In the genomic region with DNA sequence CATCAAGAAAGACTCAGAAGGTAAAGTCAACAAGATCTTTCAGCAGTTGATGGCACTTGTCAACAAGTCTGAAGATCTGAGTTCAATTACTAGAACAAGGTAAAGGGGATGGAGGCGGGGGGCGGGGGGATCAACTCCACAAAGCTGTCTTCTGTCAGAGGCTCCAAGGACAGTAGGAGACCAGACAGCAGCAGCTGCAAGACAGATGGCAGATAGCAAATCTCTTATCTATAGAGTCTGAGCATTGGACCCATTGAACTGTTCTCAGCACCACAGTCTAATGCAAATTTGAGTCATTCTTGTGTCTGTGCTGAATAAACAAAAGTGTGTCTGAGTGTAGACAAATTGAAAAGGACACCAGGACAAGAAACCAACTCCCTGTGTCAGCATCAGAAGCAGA, we compare ENCODE assay signal across 24 mouse cellular contexts.
DNase-seq lines count a peak whose midpoint lies in the region; ATAC-seq and TF ChIP-seq lines count a peak whose summit lies in the region.
"Had no signal": no experiment of that assay in that cellular context is flagged by ENCODE, and none has a peak within 500 bp of the region (broad histone marks: within the 10 kb centered on the region; RNA-seq: fewer than 3 reads in every experiment).

No protein-coding gene starts in this region.

- in situ Hi-C loops in ES-E14 (cut with MboI; ENCODE audit: low sequenced_read_pairs in 2 of 2, unreplicated experiment in 2 of 2), result no loop called here

- DNase-seq in heart, adult 11 months, result peak; percentile 18
- DNase-seq in ES-E14 (ENCODE audit: low read depth, low spot score) (peak; percentile 17), WW6 (ENCODE audit: low read depth, low spot score) (peak; percentile 18)
- DNase-seq in kidney, adult 8-10 months, result no peak
- no peak for DNase-seq in heart, adult 18-20 months
- DNase-seq in hindbrain, postnatal 0 days (ENCODE audit: low spot score), result no peak
- DNase-seq: adrenal gland, adult 8-10 months; adrenal gland, postnatal 14 days; adrenal gland, postnatal 36 days; B cell, adult 2 months; cerebellum, adult 11-12 months; cerebellum, adult 2 months; cerebellum, adult 9-10 months; cerebellum, postnatal 10 days; cerebellum, postnatal 25 days; forebrain, postnatal 0 days had no signal

- H3K4me2 ChIP-seq in heart, embryonic 12.5 days, result no peak overlapping the region
- H3K4me2 ChIP-seq in hindbrain, postnatal 0 days (ENCODE audit: low read depth, low read length), result no peak overlapping the region
- H3K4me2 ChIP-seq: embryonic facial prominence, embryonic 12.5 days; forebrain, embryonic 13.5 days; forebrain, embryonic 15.5 days had no signal

- WGBS in heart, embryonic 12.5 days, result 72% methylated on average over 2 of the region's 2 CpGs
- WGBS in hindbrain, postnatal 0 days, result 91% methylated on average over 2 of the region's 2 CpGs

- no peaks in the 10 kb centered on the region for H3K4me1 ChIP-seq in heart, embryonic 12.5 days (replicated peaks)
- H3K4me1 ChIP-seq in ES-E14 (ENCODE audit: control insufficient read depth in 2 of 2, insufficient read depth in 2 of 2, low read length in 2 of 2, poor library complexity in 1 of 2), result no peaks in the 10 kb centered on the region
- no peaks in the 10 kb centered on the region for H3K4me1 ChIP-seq in hindbrain, postnatal 0 days (ENCODE audit: insufficient read depth, low read length)
- H3K4me1 ChIP-seq: embryonic facial prominence, embryonic 10.5 days; embryonic facial prominence, embryonic 12.5 days; forebrain, embryonic 13.5 days; forebrain, embryonic 15.5 days had no signal

- no peak for ATAC-seq in heart, embryonic 12.5 days (ENCODE audit: insufficient number of reproducible peaks, low FRiP score)
- ATAC-seq in hindbrain, postnatal 0 days, result no peak
- ATAC-seq: activated CD4-positive, CD25-positive, alpha-beta regulatory T cell, adult 4 months; CD4-positive, CD25-positive, alpha-beta regulatory T cell, adult 4 months; forebrain, embryonic 13.5 days; forebrain, embryonic 15.5 days; forebrain, postnatal 0 days had no signal

- H3K4me3 ChIP-seq in heart, embryonic 12.5 days, result no peak overlapping the region
- no peak overlapping the region for H3K4me3 ChIP-seq in ES-E14 (ENCODE audit: insufficient read depth in 1 of 2, low read depth in 1 of 2, low read length in 2 of 2, poor library complexity in 1 of 2, severe bottlenecking in 1 of 2)
- H3K4me3 ChIP-seq in hindbrain, postnatal 0 days (ENCODE audit: low read length), result no peak overlapping the region
- H3K4me3 ChIP-seq: embryonic facial prominence, embryonic 10.5 days; embryonic facial prominence, embryonic 12.5 days; forebrain, embryonic 13.5 days; forebrain, embryonic 15.5 days had no signal

- H3K27me3 ChIP-seq in heart, embryonic 12.5 days (replicated peaks), result no peaks in the 10 kb centered on the region
- H3K27me3 ChIP-seq in hindbrain, postnatal 0 days (ENCODE audit: insufficient read depth, low read length), result no peaks in the 10 kb centered on the region
- H3K27me3 ChIP-seq: CH12.LX; embryonic facial prominence, embryonic 12.5 days; forebrain, embryonic 13.5 days; forebrain, embryonic 15.5 days had no signal

- no peaks in the 10 kb centered on the region for H3K36me3 ChIP-seq in heart, embryonic 12.5 days
- no peaks in the 10 kb centered on the region for H3K36me3 ChIP-seq in ES-E14 (ENCODE audit: control insufficient read depth, insufficient read depth, low read length, poor library complexity, severe bottlenecking)
- no peaks in the 10 kb centered on the region for H3K36me3 ChIP-seq in hindbrain, postnatal 0 days (ENCODE audit: insufficient read depth, low read length)
- H3K36me3 ChIP-seq: embryonic facial prominence, embryonic 10.5 days; embryonic facial prominence, embryonic 12.5 days; forebrain, embryonic 15.5 days had no signal

- no peak overlapping the region for H3K9ac ChIP-seq in heart, embryonic 12.5 days
- H3K9ac ChIP-seq in ES-E14 (ENCODE audit: insufficient read depth, low read depth, low read length, poor library complexity, severe bottlenecking), result no peak overlapping the region
- no peak overlapping the region for H3K9ac ChIP-seq in hindbrain, postnatal 0 days (replicated peaks; ENCODE audit: low read length)
- H3K9ac ChIP-seq: embryonic facial prominence, embryonic 12.5 days; forebrain, embryonic 13.5 days; forebrain, embryonic 15.5 days; forebrain, postnatal 0 days had no signal

- TF ChIP-seq CTCF in hindbrain, postnatal 0 days (IDR thresholded peaks at IDR 0.05; ENCODE audit: low read depth), result no peak

- H3K9me3 ChIP-seq in heart, embryonic 12.5 days (replicated peaks), result no peaks in the 10 kb centered on the region
- no peaks in the 10 kb centered on the region for H3K9me3 ChIP-seq in ES-E14 (ENCODE audit: control insufficient read depth, insufficient read depth, low read depth, low read length)
- no peaks in the 10 kb centered on the region for H3K9me3 ChIP-seq in hindbrain, postnatal 0 days (ENCODE audit: low read length)
- H3K9me3 ChIP-seq: embryonic facial prominence, embryonic 10.5 days; embryonic facial prominence, embryonic 12.5 days; forebrain, embryonic 13.5 days; forebrain, embryonic 15.5 days had no signal

- no peak overlapping the region for H3K27ac ChIP-seq in heart, embryonic 12.5 days (ENCODE audit: poor library complexity, severe bottlenecking)
- no peak overlapping the region for H3K27ac ChIP-seq in ES-E14 (ENCODE audit: insufficient read depth, low read depth, low read length, poor library complexity, severe bottlenecking)
- H3K27ac ChIP-seq in hindbrain, postnatal 0 days, result no peak overlapping the region
- H3K27ac ChIP-seq: embryonic facial prominence, embryonic 10.5 days; embryonic facial prominence, embryonic 12.5 days; forebrain, embryonic 13.5 days; forebrain, embryonic 15.5 days had no signal

TF ChIP-seq in ES-E14, 5 proteins besides CTCF, POLR2A, EP300 and RAD21:
- TF ChIP-seq HCFC1 (IDR thresholded peaks at IDR 0.05; ENCODE audit: borderline replicate concordance, insufficient read depth, low read length), result no peak

Comparison
In these comparisons a context has a peak if more than half of its experiments do, and no peak if none do; other contexts are left out.
1. DNase-seq: peak in heart, adult 11 months (single experiment), ES-E14 (single experiment) and WW6 (single experiment); none in kidney, adult 8-10 months (0 of 2), heart, adult 18-20 months (0 of 2) and hindbrain, postnatal 0 days (single experiment).